Mouse (Mus musculus) thymus, postnatal 0 days (tissue): ENCODE measurements around the gene Yif1a. TPM values are rescaled to one million over a fixed set of nuclear protein-coding genes. Genes with fewer than 3 reads are reported as not detected.
A peak's percentile ranks its signal among the peaks of the same experiment; 100 is the strongest.

Source experiments
- DNase-seq: peaks from one replicate; pipeline ENCODE4 v3.0.0-alpha.2; 2015; ENCODE audit warnings: low spot score
- polyA plus RNA-seq: library from polyadenylated mRNA; unstranded; fragments of >200 nt; fragmentation: Nextera tagmentation; extraction: Ambion mirVana; gene quantifications from 2 replicates; pipeline ENCODE4 v1.2.1, GENCODE M21; 2015

The Yif1a gene
- polyA plus RNA-seq, 1 experiment from 2014 or later = 65.9 TPM

DNA sequence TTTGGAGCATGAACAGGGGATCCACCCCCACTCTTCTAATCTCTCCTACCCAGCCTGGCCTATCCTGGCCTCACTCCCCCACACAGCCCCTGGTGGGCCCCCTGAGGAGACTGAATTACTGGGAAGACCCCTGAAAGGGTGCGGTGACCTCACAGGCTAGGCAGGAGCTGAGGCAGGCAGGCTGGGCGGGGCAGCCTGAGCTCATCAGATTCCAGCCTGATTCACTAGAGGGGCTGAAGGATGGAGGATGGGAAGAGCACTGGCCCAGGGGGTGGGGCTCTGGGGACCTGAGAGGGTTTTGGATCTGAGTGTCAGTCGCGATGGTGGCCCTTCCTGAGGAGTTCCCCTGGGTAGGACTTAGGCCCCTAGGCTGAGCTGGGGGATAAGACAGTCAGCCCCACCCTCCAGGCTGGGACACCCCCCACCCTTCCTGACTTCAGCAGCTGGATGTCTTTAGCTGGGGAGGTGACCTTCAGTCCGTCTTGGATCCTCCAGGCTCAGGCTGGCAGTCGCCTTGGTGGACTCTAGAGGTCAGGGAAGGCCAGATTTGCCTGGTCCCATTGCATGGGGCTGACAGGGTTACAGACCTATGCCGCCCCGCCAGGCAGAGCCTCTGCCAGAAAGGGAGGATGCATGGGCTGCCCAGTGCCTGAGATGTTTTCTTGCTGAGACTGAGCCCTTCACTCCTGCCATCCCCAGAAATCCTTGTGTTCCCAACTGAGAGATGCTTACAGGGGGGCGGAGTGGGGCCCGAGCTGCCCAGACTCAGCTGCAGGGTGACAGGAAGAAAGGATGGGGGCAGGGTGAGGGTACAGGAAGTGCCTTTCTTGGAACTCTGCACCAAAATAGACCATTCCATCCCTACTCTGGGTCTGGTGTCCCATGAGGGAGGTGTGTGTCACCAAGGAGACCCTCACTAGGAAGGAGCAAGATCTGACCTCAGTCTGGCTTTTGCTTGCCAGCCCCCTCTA, 29.3 kb upstream of the Yif1a start:
- no peak for DNase-seq

DNA sequence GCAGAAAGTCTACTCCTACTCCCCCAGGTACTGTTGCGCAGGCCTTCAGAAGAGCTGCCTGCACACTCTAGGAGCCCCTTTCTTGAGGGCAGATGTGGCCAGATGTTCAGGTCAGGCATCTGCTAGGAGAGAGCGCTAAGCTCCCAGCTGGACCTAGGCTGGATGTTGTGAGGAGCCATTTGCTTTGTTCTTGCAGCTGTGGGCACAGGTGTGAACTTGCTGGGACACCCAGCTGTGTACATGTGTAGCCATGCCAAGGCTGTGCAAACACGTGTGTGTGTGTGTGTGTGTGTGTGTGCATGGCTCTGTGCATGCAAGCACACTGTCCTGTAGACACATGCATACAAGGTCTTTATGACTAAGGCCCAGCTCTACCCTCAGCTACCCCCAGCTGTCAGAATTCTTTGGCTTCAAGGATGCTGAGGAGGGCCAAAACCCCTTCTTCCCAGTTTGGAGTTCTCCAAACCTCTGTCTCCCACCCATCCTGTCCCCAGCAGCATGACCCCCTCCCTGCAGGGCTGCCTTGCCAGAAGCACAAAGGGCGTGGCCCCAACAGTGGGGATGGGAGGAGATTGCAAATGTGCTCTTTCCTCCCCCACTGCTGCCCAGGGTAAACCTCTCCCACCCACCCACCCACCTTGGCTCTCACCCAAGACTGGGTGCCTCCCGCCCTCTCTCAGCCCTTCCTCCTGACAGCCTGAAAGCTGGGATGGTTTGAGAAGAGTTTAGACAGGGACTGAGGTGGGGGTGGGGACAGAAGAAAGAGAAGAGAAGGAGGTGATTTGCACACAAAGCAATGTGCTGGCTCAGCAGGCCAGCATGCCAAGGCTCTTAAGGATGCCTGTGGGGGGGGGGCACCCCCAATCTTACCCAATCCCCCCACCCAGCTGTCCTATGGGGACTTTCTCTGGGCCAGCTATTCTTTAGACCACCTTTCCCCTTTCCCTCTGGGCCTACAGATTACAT, 27.7 kb upstream of the Yif1a start:
- DNase-seq = no peak

GRCm38 (mm10) chr19:5062041-5062440, 26.3 kb upstream of the Yif1a start:
- no peak for DNase-seq

GRCm38 (mm10) chr19:5062446-5062845, 25.9 kb upstream of the Yif1a start:
- no peak for DNase-seq

GRCm38 (mm10) chr19:5065104-5065503, 23.2 kb upstream of the Yif1a start:
- DNase-seq = no peak

GRCm38 (mm10) chr19:5067040-5067799, 21.1 kb upstream of the Yif1a start:
- DNase-seq = no peak

DNA sequence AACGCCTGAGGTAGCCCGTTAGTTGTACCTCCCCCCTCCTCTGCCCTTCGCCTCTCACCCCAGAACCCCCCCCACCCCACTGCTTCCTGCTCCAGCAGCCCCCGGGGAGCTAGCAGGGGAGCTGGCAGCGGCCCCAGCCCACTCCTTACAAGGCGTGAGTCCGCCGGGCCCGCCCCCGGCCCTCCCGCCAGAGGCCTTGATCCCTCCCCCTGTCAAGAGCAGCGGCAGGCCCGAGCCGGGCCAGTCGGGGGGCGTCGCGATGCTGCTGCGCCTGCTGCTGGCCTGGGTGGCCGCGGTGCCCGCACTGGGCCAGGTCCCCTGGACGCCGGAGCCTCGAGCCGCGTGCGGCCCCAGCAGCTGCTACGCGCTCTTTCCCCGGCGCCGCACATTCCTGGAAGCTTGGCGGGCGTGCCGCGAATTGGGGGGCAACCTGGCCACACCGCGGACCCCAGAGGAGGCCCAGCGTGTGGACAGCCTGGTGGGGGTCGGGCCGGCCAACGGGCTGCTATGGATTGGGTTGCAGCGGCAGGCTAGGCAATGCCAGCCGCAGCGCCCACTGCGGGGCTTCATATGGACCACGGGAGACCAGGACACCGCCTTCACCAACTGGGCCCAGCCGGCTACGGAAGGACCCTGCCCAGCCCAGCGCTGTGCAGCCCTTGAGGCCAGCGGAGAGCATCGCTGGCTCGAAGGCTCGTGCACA, 20.3 kb upstream of the Yif1a start, which contains the start of gene Cd248:
Gene Cd248, plus strand, starts transcription at position 212 of the 703 bp plus-strand sequence.
- DNase-seq = no peak

- no peak for DNase-seq
Measured at GRCm38 (mm10) chr19:5068570-5069234, 19.6 kb upstream of the Yif1a start.

DNA sequence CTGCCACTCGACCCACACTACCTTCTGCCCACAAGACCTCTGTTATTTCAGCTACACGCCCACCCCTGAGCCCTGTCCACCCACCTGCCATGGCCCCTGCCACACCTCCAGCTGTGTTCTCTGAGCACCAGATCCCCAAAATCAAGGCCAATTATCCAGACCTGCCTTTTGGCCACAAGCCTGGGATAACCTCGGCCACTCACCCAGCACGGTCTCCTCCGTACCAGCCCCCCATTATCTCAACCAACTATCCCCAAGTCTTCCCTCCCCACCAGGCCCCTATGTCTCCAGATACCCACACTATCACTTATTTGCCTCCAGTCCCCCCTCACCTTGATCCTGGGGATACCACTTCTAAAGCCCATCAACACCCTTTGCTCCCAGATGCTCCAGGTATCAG, 18.9 kb upstream of the Yif1a start:
- no peak for DNase-seq

DNA sequence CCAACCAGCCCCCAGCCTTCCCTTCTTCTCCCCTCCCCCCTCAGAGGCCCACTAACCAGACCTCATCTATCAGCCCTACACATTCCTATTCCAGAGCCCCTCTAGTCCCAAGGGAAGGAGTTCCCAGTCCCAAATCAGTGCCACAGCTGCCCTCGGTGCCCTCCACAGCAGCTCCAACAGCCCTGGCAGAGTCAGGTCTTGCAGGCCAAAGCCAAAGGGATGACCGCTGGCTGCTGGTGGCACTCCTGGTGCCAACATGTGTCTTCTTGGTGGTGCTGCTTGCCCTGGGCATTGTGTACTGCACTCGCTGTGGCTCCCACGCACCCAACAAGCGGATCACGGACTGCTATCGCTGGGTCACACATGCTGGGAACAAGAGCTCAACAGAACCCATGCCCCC, 18.4 kb upstream of the Yif1a start:
- no peak for DNase-seq

DNA sequence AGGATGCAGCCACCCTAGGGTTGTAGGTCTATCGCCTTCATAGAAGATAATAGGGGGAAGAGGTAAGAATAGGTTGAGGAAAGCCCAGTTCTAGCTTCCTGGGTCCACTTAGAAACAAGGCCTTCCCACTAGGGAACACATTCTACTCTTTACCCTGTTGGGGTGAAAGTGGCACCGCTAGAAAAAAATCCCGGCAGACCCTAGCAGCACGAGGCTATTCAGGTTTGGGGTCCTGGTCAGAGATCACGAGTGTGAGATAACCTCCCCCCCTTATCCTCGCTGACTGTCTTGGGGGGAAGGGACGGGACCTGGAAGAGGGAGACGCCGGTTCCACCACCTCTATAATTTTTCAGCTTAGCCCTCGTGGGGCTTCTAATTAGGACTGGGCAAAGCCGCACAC, 17.3 kb upstream of the Yif1a start:
- DNase-seq = no peak

- peak; percentile 38 for DNase-seq
Measured at GRCm38 (mm10) chr19:5071545-5072369, 16.6 kb upstream of the Yif1a start.

DNA sequence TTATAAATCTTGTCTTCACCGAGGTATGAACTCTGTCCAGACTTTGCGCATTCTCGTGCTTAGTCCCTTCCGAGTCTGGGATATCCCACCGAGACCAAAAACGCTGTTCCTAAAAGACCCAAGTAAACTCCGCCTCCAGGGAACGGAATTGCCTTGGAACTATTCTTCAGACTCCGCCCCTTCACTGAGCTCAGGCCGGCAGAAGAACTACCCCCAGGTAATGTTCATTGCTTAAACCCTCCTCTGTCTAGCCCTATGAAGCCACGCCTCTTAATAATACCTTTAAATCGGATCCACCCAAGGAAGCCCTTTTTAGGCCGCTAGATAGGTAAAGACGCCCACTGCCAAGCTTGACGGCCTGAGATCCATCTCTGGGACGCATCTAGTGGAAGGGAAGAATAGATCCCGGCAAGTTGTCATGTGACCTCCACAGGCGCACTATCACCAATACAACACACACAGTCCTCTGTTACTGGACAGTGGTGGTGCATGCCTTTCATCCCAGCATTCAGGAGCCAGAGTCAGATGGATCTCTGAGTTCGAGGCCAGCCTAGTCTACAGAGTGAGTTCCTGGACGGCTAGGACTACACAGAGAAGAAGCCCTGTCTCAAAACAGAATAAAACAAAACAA, 15.8 kb upstream of the Yif1a start:
- DNase-seq = no peak

DNA sequence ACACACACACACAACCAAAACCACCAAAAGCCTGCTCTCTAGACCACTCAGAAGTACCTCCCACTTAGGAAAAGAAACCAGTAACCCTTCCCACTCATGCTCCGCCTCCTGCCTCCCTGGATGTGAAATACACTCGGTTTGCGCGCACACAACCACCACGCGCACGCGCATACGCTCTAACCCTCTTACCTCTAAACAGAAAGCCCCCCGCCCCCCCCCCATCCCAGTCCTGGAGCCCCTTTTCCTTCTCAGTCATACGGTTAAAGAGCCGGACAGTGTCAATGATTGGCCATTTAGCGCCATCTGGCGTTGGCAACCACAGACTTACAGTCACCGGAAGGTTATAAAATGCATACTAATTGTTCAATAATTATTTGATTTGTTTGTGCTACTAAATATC, 15.3 kb upstream of the Yif1a start:
- DNase-seq = no peak

DNA sequence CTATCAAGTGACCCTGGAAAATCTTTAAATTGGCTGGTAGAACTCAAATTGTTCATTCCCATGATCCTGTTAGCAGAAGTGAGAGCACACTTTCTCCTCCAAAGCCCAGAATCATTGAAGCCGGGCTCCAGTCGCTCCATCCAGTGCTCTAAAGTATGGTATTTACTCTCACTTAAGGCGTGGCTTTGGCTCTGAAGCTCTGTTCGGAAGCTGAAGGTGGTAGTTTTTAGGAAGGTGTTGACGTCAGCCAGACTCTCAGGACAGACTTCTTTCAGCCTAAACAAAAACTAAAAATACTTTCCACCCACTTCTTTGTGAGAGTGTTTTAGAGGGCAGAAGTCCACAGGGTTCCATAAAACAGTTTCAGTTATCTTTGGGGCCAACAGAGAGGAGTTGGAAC, 14.8 kb upstream of the Yif1a start:
- DNase-seq = no peak

DNA sequence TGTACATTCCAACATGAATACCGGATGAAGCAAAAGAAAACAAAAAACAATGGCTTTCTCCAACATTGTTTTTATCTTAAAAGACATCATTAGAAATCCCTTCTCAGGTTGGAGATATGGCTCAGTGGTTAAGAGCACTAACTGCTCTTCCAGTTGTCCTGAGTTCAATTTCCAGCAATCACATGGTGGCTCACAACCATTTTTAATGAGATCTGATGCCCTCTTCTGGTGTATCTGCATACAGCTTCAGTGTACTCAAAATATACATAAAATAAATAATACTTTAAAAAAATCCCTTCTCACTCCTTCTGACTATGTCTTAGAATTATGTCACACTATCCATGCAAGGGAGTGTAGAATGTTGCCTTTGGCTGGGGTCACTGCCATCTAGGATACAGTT, 9.1 kb upstream of the Yif1a start:
- no peak for DNase-seq

DNA sequence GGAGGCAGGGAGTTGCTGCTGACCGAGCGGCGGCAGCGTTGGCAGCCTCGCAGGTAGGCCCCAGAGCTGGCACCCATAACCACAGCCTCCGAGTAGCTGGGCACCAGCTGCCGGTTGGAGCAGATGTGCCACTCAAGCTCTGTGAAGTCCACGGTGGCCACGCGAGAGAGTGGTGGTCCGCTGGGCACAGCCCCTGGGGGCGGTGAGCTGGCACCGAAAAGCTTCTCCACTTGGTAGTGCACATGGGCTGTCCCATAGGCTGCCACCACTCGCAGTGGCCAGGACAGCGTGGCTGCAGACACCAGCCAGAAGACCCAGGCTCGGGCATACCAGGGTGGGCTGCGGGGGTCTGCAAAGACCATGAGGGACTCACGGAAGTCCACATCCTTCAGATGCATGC, 6.3 kb upstream of the Yif1a start:
- DNase-seq = no peak

GRCm38 (mm10) chr19:5082596-5082995, 5.7 kb upstream of the Yif1a start:
- DNase-seq = no peak
